Mouse (Mus musculus) adrenal gland, postnatal 4 days (tissue): ENCODE measurements at regions not wholly inside any gene's neighbourhood (a gene's known extent, or its start where the extent isn't known, plus 50 kb on each side); places are given as distances from the start of the nearest gene placed in this dataset.
A peak's percentile ranks its signal among the peaks of the same experiment; 100 is the strongest.

Experiments used
- DNase-seq, 2 experiments: peaks; one replicate each; pipeline ENCODE4 v3.0.0; 2021 to 2022; ENCODE audit warnings: low spot score in 2 of 2, mixed read lengths in 2 of 2

- DNase-seq = no peak
Observed at GRCm38 (mm10) chr13:41694749-41695419, 89.2 kb downstream of the Tmem170b start.

GRCm38 (mm10) chr13:41696767-41697445 lies 91.2 kb downstream of the Tmem170b start:
- no peak for DNase-seq

DNA sequence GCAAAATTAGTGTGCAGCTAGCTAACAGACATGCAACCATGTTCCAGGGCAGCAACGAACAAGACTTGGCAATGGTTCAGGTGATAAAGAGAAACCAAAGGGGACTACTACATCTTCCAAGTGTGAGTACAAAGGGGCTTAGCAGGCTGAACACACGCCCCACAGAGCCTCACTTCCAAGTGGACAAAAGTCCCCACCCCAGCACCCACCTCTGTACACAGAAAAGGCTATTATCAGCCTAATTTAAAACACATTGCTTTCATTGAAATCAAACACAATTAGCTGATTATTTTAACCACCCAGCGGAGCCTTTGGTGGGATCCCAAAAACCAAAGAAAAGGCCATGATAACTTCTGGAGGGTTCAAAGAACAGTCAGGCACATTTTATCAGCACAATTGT lies 95.6 kb downstream of the Tmem170b start:
- DNase-seq = no peak

- DNase-seq = no peak
Observed at GRCm38 (mm10) chr13:41701829-41702231, 96.1 kb downstream of the Tmem170b start.

DNA sequence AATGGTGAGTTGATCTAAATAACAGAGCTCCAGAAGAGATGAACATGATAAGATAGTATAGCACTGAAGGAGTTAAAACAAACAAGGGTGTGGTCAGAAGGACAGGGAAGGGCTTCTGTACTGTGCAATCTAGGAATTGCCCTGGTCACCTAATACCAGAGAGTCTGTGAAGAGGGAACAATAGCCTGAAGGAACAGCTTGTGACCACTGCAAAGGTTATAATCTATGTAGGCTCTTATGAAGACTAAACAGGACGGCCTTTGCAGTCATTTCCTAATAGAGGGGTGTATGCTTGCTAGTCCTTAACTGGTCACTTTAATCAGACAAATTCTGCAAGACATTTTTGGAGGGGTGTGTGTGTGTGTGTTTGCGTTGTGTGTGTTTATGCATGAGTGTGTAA lies 97.5 kb downstream of the Tmem170b start:
- DNase-seq = no peak

DNA sequence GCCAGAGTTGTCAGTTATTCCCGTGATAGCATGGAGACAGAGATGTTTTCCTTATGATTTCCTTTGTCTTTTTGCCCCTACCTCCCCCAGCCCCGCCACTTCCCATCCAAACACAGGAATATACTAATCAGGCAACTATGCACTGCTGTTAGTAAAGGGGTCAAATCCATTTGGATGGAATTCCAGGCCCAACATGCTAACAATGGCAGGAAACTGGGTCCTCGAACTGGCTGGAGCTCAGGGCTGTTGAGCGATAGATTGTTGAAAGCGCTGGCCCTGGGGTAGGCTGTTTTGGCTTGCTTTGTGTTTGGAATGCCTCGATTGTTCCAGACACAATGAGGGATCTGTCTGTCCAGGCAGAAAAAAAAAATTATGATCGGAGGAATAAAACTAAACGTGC lies 97.9 kb downstream of the Tmem170b start:
- no peak for DNase-seq

DNA sequence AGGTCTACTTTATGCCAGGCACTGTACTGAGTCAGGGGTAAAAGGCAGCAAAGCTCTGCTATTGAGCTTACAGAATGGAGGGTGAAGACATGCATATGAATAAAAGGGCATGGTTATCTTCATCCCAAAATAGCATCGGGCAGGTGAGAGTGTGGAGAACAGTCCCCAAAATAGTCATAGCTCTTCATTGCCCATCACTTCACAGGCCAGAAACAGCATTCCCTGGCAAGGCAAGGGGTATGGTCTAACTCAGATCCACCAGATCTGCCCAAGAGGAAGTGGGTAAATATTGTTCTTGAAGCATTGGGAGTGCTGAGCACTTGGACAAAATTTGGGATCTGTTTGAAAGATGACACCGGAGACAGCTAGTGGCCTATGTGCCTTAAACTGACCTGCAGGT lies 99.1 kb downstream of the Tmem170b start:
- DNase-seq = no peak

GRCm38 (mm10) chr13:41705636-41706035 lies 99.9 kb downstream of the Tmem170b start:
- DNase-seq = no peak

DNA sequence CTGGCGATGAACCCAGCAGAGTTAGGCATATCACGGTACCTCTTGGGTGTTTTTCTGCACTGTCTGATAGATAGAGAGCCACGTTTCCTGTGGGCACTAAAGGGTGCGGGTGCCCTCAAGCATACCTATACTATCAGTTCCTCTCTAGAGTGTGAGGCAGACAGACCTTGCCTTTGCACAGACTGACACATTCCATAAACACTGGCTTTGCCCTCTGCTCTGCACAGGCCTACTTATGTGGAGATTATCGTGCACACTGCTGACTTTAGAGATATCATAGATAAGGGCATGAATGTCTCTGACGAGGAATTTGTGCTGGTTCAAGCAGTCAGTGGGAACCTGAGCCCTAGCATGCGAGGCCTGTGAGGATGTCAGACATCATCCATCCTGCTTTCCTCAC lies 102.1 kb downstream of the Tmem170b start:
- DNase-seq = no peak

GRCm38 (mm10) chr13:41709071-41709470 lies 103.4 kb downstream of the Tmem170b start:
- DNase-seq = no peak

DNA sequence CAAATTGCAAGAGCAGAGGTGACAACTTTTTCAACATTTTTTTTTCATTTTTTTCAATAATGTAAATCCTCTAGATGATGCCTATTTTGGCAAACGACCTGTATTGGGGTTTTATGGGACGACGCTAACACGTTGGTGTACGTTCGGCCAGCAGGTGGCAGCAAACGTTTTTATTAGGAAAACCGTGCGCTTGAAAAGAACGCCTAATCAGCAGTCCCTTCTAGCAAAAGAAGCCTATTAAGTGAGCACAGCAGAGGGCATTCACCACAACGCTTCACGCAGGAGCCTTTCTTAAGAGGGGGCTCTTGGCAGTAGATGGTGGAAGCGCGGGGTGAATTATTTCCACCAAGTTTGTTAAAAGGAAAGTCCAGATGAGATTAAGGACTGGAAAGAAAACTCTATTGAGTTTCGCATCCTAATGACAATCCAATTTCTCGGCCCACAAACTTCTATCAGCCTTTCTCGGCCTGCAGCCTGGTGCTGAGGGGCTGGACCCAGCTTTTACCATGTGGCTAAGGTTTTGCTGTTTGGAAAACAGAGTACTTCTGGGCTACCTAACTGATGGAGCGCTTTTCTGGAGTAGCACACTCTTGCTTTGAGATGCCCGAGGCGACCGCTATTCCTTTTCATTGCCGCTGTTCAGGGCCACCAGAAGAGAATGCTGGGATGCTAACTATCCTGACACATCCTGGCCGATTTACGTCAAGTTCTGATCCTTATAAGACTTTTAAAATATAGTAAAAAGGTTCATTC lies 103.9 kb downstream of the Tmem170b start:
- peak; percentile 46 to 66 for DNase-seq

- no peak for DNase-seq
Observed at GRCm38 (mm10) chr13:41712616-41713015, 106.9 kb downstream of the Tmem170b start.
